Mouse (Mus musculus): Measurements from ENCODE around the gene Prdx2. TPM values are rescaled to one million over a fixed set of nuclear protein-coding genes. Genes with fewer than 3 reads are reported as not detected.

Prdx2 gene
- total RNA-seq, 1 experiment = 328 TPM

DNA sequence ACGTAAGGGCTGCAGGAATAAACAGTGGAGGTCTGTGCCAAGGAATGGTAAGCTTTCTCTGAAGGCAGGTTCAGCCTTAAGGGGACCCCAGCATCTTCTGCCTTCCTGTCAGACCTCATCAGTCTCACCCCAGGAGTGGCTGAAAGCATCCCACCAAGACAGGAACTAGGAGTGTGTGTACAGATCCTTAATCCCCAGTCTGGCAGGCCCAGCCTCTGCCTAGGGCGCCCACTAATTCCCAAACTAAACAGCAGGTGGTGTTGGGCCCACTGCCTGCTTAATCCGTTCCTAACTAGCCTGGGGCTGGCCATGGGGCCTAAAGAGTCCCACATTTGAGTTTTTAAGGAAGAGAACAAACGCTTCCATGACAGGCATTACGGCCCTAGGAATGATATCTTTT, 47.8 kb downstream of the Prdx2 start:
- Histone ChIP-seq H3K36me3 (ENCODE audit: control insufficient read depth, insufficient read depth, low read length, poor library complexity, severe bottlenecking) (peaks cover 35% of the 10 kb centered on the region), H3K27ac (ENCODE audit: insufficient read depth, low read depth, low read length, poor library complexity, severe bottlenecking) (no peak overlapping the region), H3K4me1 (ENCODE audit: control insufficient read depth in 2 of 2, insufficient read depth in 2 of 2, low read length in 2 of 2, poor library complexity in 1 of 2) (peaks cover 2 to 11% of the 10 kb centered on the region in 2 experiments; a peak in 2 of 4 replicates), H3K4me3 (ENCODE audit: insufficient read depth in 1 of 2, low read depth in 1 of 2, low read length in 2 of 2, poor library complexity in 1 of 2, severe bottlenecking in 1 of 2) (no peak overlapping the region), H3K9me3 (ENCODE audit: control insufficient read depth, insufficient read depth, low read depth, low read length) (no peaks in the 10 kb centered on the region), H3K9ac (ENCODE audit: insufficient read depth, low read depth, low read length, poor library complexity, severe bottlenecking) (no peak overlapping the region)
- DNase-seq (ENCODE audit: low read depth, low spot score) = no peak
- TF ChIP-seq ZNF384 (IDR thresholded peaks at IDR 0.05; ENCODE audit: low read depth, low read length) = no peak
- TF ChIP-seq MAFK (IDR thresholded peaks at IDR 0.05; ENCODE audit: insufficient read depth, low read depth, low read length) = no peak
- TF ChIP-seq CHD2 (IDR thresholded peaks at IDR 0.05; ENCODE audit: low read depth, low read length) = no peak
- no peak for TF ChIP-seq ZC3H11A (IDR thresholded peaks at IDR 0.05; ENCODE audit: borderline replicate concordance, low read depth, low read length)
- TF ChIP-seq HCFC1 (IDR thresholded peaks at IDR 0.05; ENCODE audit: borderline replicate concordance, insufficient read depth, low read length) = no peak
- in situ Hi-C loops (cut with MboI; ENCODE audit: low sequenced_read_pairs in 2 of 2, unreplicated experiment in 2 of 2) = no loop called here

DNA sequence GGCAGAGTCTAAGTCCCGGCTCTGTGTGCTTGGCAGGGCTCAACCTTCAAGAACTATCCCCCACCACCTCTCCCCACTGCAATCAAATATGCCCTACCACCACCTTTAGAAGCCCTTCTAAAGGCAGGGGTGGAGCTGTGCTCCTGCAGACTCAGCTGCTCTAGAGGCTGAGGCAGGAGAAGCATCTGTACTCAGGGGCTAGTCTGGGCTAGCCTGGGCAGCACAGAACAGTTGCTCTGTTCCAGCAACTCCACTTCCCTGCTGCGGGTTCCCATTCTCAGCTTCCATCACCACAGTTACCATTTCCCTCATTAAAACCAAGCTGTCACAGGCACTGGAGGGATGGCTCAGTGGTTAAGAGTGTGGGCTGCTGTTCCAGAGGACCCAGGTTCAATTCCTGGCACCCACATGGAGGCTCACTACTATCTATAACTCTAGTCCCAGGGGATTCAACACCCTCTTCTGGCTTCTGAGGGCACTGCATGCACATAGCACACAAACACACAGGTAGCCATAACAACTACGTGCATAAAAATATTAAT, 52.2 kb downstream of the Prdx2 start:
- H3K4me1 ChIP-seq (ENCODE audit: control insufficient read depth in 2 of 2, insufficient read depth in 2 of 2, low read length in 2 of 2, poor library complexity in 1 of 2) = peaks cover 4 to 8% of the 10 kb centered on the region in 2 experiments; a peak in 2 of 4 replicates
- TF ChIP-seq MAFK (IDR thresholded peaks at IDR 0.05; ENCODE audit: insufficient read depth, low read depth, low read length) = no peak
- TF ChIP-seq CHD2 (IDR thresholded peaks at IDR 0.05; ENCODE audit: low read depth, low read length) = no peak
- no peak for TF ChIP-seq HCFC1 (IDR thresholded peaks at IDR 0.05; ENCODE audit: borderline replicate concordance, insufficient read depth, low read length)
- no peak for TF ChIP-seq ZNF384 (IDR thresholded peaks at IDR 0.05; ENCODE audit: low read depth, low read length)
- no peak for TF ChIP-seq ZC3H11A (IDR thresholded peaks at IDR 0.05; ENCODE audit: borderline replicate concordance, low read depth, low read length)
- peak overlapping the region; percentile 56; the same call in 1 of the 2 replicates for H3K9ac ChIP-seq (ENCODE audit: insufficient read depth, low read depth, low read length, poor library complexity, severe bottlenecking)
- H3K4me3 ChIP-seq (ENCODE audit: insufficient read depth in 1 of 2, low read depth in 1 of 2, low read length in 2 of 2, poor library complexity in 1 of 2, severe bottlenecking in 1 of 2) = no peak overlapping the region; a peak in 1 of 4 replicates
- H3K9me3 ChIP-seq (ENCODE audit: control insufficient read depth, insufficient read depth, low read depth, low read length) = no peaks in the 10 kb centered on the region
- in situ Hi-C loops (cut with MboI; ENCODE audit: low sequenced_read_pairs in 2 of 2, unreplicated experiment in 2 of 2) = no loop called here
- peak overlapping the region; percentile 58 for H3K27ac ChIP-seq (ENCODE audit: insufficient read depth, low read depth, low read length, poor library complexity, severe bottlenecking)
- DNase-seq (ENCODE audit: low read depth, low spot score) = no peak
- H3K36me3 ChIP-seq (ENCODE audit: control insufficient read depth, insufficient read depth, low read length, poor library complexity, severe bottlenecking) = peaks cover 49% of the 10 kb centered on the region

DNA sequence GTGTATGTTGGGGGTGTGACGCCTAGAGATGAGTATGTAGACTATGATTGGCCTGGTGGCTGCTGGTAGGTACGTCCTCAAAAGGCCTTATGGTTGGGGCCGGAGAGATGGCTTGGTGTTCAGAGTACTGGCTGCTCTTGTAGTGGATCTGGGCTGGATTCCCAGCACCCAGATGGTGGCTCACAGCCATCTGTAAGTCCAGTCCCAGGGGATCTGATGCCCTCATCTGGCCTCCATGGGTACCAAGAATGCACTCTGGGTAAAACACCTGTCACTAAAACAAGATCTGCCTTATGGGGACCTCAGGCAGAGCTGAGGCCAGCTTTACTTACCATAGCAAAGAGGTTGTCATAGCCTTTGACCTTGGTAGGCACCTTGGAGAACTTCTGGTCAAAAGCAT, 54.5 kb downstream of the Prdx2 start:
- Histone ChIP-seq H3K36me3 (ENCODE audit: control insufficient read depth, insufficient read depth, low read length, poor library complexity, severe bottlenecking) (peaks cover 37% of the 10 kb centered on the region), H3K4me1 (ENCODE audit: control insufficient read depth in 2 of 2, insufficient read depth in 2 of 2, low read length in 2 of 2, poor library complexity in 1 of 2) (peaks cover 3 to 11% of the 10 kb centered on the region in 2 experiments; a peak in 3 of 4 replicates), H3K27ac (ENCODE audit: insufficient read depth, low read depth, low read length, poor library complexity, severe bottlenecking) (no peak overlapping the region), H3K4me3 (ENCODE audit: insufficient read depth in 1 of 2, low read depth in 1 of 2, low read length in 2 of 2, poor library complexity in 1 of 2, severe bottlenecking in 1 of 2) (peak overlapping the region; percentile 71 to 85; a peak in 1 of 4 replicates), H3K9ac (ENCODE audit: insufficient read depth, low read depth, low read length, poor library complexity, severe bottlenecking) (no peak overlapping the region; the same call in 1 of the 2 replicates), H3K9me3 (ENCODE audit: control insufficient read depth, insufficient read depth, low read depth, low read length) (no peaks in the 10 kb centered on the region)
- DNase-seq (ENCODE audit: low read depth, low spot score) = no peak
- TF ChIP-seq HCFC1 (IDR thresholded peaks at IDR 0.05; ENCODE audit: borderline replicate concordance, insufficient read depth, low read length) (no peak), ZC3H11A (IDR thresholded peaks at IDR 0.05; ENCODE audit: borderline replicate concordance, low read depth, low read length) (no peak), ZNF384 (IDR thresholded peaks at IDR 0.05; ENCODE audit: low read depth, low read length) (no peak), MAFK (IDR thresholded peaks at IDR 0.05; ENCODE audit: insufficient read depth, low read depth, low read length) (no peak), CHD2 (IDR thresholded peaks at IDR 0.05; ENCODE audit: low read depth, low read length) (no peak)
- in situ Hi-C loops (cut with MboI; ENCODE audit: low sequenced_read_pairs in 2 of 2, unreplicated experiment in 2 of 2) = no loop called here

Other genes starting within 250 kb of the Prdx2 start
- gene G430095P16Rik, start 246.6 kb upstream of the Prdx2 start, total RNA-seq (2012; rRNA removed) = 1.5 and 2.1 TPM in 2 replicates
- 0.58 and 0.89 TPM in 2 replicates for gene Nfix, start 169.2 kb upstream of the Prdx2 start, total RNA-seq (2012; rRNA removed)
- 1.0 and 1.4 TPM in 2 replicates for gene Dand5, start 146.8 kb upstream of the Prdx2 start, total RNA-seq (2012; rRNA removed)
- gene Gadd45gip1, start 138.1 kb upstream of the Prdx2 start, total RNA-seq (2012; rRNA removed) = 24.7 and 30.8 TPM in 2 replicates
- gene Rad23a, start 128.9 kb upstream of the Prdx2 start, total RNA-seq (2012; rRNA removed) = 76.7 and 76.8 TPM in 2 replicates
- gene Calr, start 122.7 kb upstream of the Prdx2 start, total RNA-seq (2012; rRNA removed) = 1,121 and 1,357 TPM in 2 replicates
- gene Farsa, start 112.6 kb upstream of the Prdx2 start, total RNA-seq (2012; rRNA removed) = 123 and 137 TPM in 2 replicates
- 34.7 and 42.3 TPM in 2 replicates for gene Syce2, start 97.5 kb upstream of the Prdx2 start, total RNA-seq (2012; rRNA removed)
- 36.3 and 57.2 TPM in 2 replicates for gene Gcdh, start 75.7 kb upstream of the Prdx2 start, total RNA-seq (2012; rRNA removed)
- 0.31 and 0.53 TPM in 2 replicates for gene Klf1, start 67.7 kb upstream of the Prdx2 start, total RNA-seq (2012; rRNA removed)
- 23.7 and 29.5 TPM in 2 replicates for gene Dnase2a, start 61.0 kb upstream of the Prdx2 start, total RNA-seq (2012; rRNA removed)
- gene Mast1, start 32.2 kb upstream of the Prdx2 start, total RNA-seq (2012; rRNA removed) = 1.4 and 2.5 TPM in 2 replicates
- gene Rtbdn, start 22.6 kb upstream of the Prdx2 start, total RNA-seq (2012; rRNA removed) = 0.13 TPM in 1 of 2 replicates, not detected in the other
- not detected in 2 replicates for gene Gm49661, start 154 bp upstream of the Prdx2 start, total RNA-seq (2012; rRNA removed)
- gene Rnaseh2a, start 180 bp downstream of the Prdx2 start, total RNA-seq (2012; rRNA removed) = 160 and 174 TPM in 2 replicates
- gene Junb, start 9.1 kb downstream of the Prdx2 start, total RNA-seq (2012; rRNA removed) = 53.8 and 57.6 TPM in 2 replicates
- gene Hook2, start 21.0 kb downstream of the Prdx2 start, total RNA-seq (2012; rRNA removed) = 28.6 and 52.9 TPM in 2 replicates
- 0.22 and 0.48 TPM in 2 replicates for gene Best2, start 44.9 kb downstream of the Prdx2 start, total RNA-seq (2012; rRNA removed)
- gene Asna1, start 55.7 kb downstream of the Prdx2 start, total RNA-seq (2012; rRNA removed) = 237 and 266 TPM in 2 replicates
- 161 and 181 TPM in 2 replicates for gene Trir, start 57.2 kb downstream of the Prdx2 start, total RNA-seq (2012; rRNA removed)
- gene Tnpo2, start 67.3 kb downstream of the Prdx2 start, total RNA-seq (2012; rRNA removed) = 88.4 and 101 TPM in 2 replicates
- 49.3 and 86.0 TPM in 2 replicates for gene Fbxw9, start 90.5 kb downstream of the Prdx2 start, total RNA-seq (2012; rRNA removed)
- gene Gm5741, start 98.4 kb downstream of the Prdx2 start, total RNA-seq (2012; rRNA removed) = not detected in 2 replicates
- 54.1 and 63.1 TPM in 2 replicates for gene Dhps, start 102.2 kb downstream of the Prdx2 start, total RNA-seq (2012; rRNA removed)
- gene Wdr83os, start 111.2 kb downstream of the Prdx2 start, total RNA-seq (2012; rRNA removed) = 24.9 and 27.6 TPM in 2 replicates
- 26.4 and 32.6 TPM in 2 replicates for gene Wdr83, start 111.7 kb downstream of the Prdx2 start, total RNA-seq (2012; rRNA removed)
- 40.2 and 78.2 TPM in 2 replicates for gene Man2b1, start 113.7 kb downstream of the Prdx2 start, total RNA-seq (2012; rRNA removed)
- gene Zfp791, start 153.5 kb downstream of the Prdx2 start, total RNA-seq (2012; rRNA removed) = 0.58 and 1.0 TPM in 2 replicates
- gene Cks1brt, start 182.3 kb downstream of the Prdx2 start, total RNA-seq (2012; rRNA removed) = not detected in 2 replicates